Comparison of ENCODE assay signal across 16 mouse cellular contexts in genomic region chr14:46491601-46492000, GRCm38 (mm10).
DNase-seq lines count a peak whose midpoint lies in the region; ATAC-seq and TF ChIP-seq lines count a peak whose summit lies in the region.
"Had no signal": no experiment of that assay in that cellular context is flagged by ENCODE, and none has a peak within 500 bp of the region (broad histone marks: within the 10 kb centered on the region; RNA-seq: fewer than 3 reads in every experiment).

No protein-coding gene starts in this region.

- no peak for TF ChIP-seq POLR2A in liver, adult 2 months (IDR thresholded peaks at IDR 0.05; ENCODE audit: extremely low read depth, insufficient read depth, low read length)

- no peak for TF ChIP-seq EP300 in liver, postnatal 0 days (IDR thresholded peaks at IDR 0.05; ENCODE audit: low read depth)

- no peaks in the 10 kb centered on the region for H3K9me3 ChIP-seq in liver, postnatal 0 days (ENCODE audit: low read length)
- H3K9me3 ChIP-seq in lung, embryonic 14.5 days (ENCODE audit: low read depth, low read length), result no peaks in the 10 kb centered on the region
- H3K9me3 ChIP-seq in stomach, embryonic 15.5 days, result no peaks in the 10 kb centered on the region
- no peaks in the 10 kb centered on the region for H3K9me3 ChIP-seq in forebrain, embryonic 15.5 days
- H3K9me3 ChIP-seq: hindbrain, embryonic 13.5 days had no signal

- H3K27ac ChIP-seq in liver, adult 2 months (replicated peaks; ENCODE audit: insufficient read depth, low read depth, low read length), result no peak overlapping the region
- no peak overlapping the region for H3K27ac ChIP-seq in liver, postnatal 0 days (ENCODE audit: low read depth)
- no peak overlapping the region for H3K27ac ChIP-seq in lung, embryonic 14.5 days (ENCODE audit: low read depth)
- H3K27ac ChIP-seq in stomach, embryonic 15.5 days, result no peak overlapping the region
- no peak overlapping the region for H3K27ac ChIP-seq in forebrain, embryonic 15.5 days (replicated peaks)
- H3K27ac ChIP-seq: hindbrain, embryonic 13.5 days; macrophage had no signal

- no peak overlapping the region for H3K4me2 ChIP-seq in liver, postnatal 0 days (ENCODE audit: low read depth, low read length)
- H3K4me2 ChIP-seq in lung, embryonic 14.5 days, result 0 out of 2 replicates have a peak overlapping the region, but pooled peaks have one; percentile 5
- H3K4me2 ChIP-seq in stomach, embryonic 15.5 days, result no peak overlapping the region; the same call in 1 of the 2 replicates
- H3K4me2 ChIP-seq in forebrain, embryonic 15.5 days (replicated peaks), result no peak overlapping the region
- H3K4me2 ChIP-seq: hindbrain, embryonic 13.5 days had no signal

- H3K27me3 ChIP-seq in liver, adult 2 months (ENCODE audit: control insufficient read depth, insufficient read depth, low read length), result no peaks in the 10 kb centered on the region
- H3K27me3 ChIP-seq in liver, postnatal 0 days (ENCODE audit: insufficient read depth, low read length), result no peaks in the 10 kb centered on the region
- no peaks in the 10 kb centered on the region for H3K27me3 ChIP-seq in lung, embryonic 14.5 days (ENCODE audit: insufficient read depth, low read length)
- H3K27me3 ChIP-seq in stomach, embryonic 15.5 days (replicated peaks), result no peaks in the 10 kb centered on the region
- no peaks in the 10 kb centered on the region for H3K27me3 ChIP-seq in forebrain, embryonic 15.5 days
- H3K27me3 ChIP-seq: CH12.LX; hindbrain, embryonic 13.5 days; Patski had no signal

- H3K79me2 ChIP-seq in liver, adult 2 months (ENCODE audit: control insufficient read depth, insufficient read depth, low read length), result no peaks in the 10 kb centered on the region

- H3K9ac ChIP-seq in liver, adult 2 months (ENCODE audit: low read depth, low read length), result no peak overlapping the region
- H3K9ac ChIP-seq in liver, postnatal 0 days (replicated peaks), result no peak overlapping the region
- no peak overlapping the region for H3K9ac ChIP-seq in lung, embryonic 14.5 days
- peak overlapping the region; percentile 4; the same call in 1 of the 2 replicates for H3K9ac ChIP-seq in stomach, embryonic 15.5 days
- H3K9ac ChIP-seq in forebrain, embryonic 15.5 days (replicated peaks), result no peak overlapping the region
- H3K9ac ChIP-seq: hindbrain, embryonic 13.5 days had no signal

- H3K4me1 ChIP-seq in liver, adult 2 months (ENCODE audit: control insufficient read depth, insufficient read depth, low read length), result no peaks in the 10 kb centered on the region
- no peaks in the 10 kb centered on the region for H3K4me1 ChIP-seq in liver, postnatal 0 days (ENCODE audit: insufficient read depth)
- no peaks in the 10 kb centered on the region; the same call in 1 of the 2 replicates for H3K4me1 ChIP-seq in lung, embryonic 14.5 days (ENCODE audit: insufficient read depth)
- H3K4me1 ChIP-seq in stomach, embryonic 15.5 days, result no peaks in the 10 kb centered on the region; the same call in 1 of the 2 replicates
- no peaks in the 10 kb centered on the region for H3K4me1 ChIP-seq in forebrain, embryonic 15.5 days
- H3K4me1 ChIP-seq: hindbrain, embryonic 13.5 days had no signal

- TF ChIP-seq CTCF in liver, adult 2 months (IDR thresholded peaks at IDR 0.05; ENCODE audit: low read depth, low read length), result no peak
- no peak for TF ChIP-seq CTCF in liver, postnatal 0 days (IDR thresholded peaks at IDR 0.05; ENCODE audit: low read depth)
- no peak for TF ChIP-seq CTCF in lung, embryonic 14.5 days (IDR thresholded peaks at IDR 0.05; ENCODE audit: low read depth)

- DNase-seq in liver, adult 2 months (ENCODE audit: extremely low read depth, low read depth, low spot score), result peak; percentile 14
- DNase-seq in liver, postnatal 0 days, result no peak
- DNase-seq in forelimb bud, embryonic 11.5 days (ENCODE audit: low read depth, low spot score), result peak; percentile 33
- peak; percentile 92 for DNase-seq in lung, embryonic 14.5 days
- no peak for DNase-seq in spleen, postnatal 14 days (ENCODE audit: low spot score in 2 of 2)
- DNase-seq: cerebellum, postnatal 10 days; gastrocnemius, postnatal 25 days; right cerebral cortex, postnatal 14 days had no signal

- H3K36me3 ChIP-seq in liver, adult 2 months (ENCODE audit: control insufficient read depth, insufficient read depth, low read length), result no peaks in the 10 kb centered on the region
- no peaks in the 10 kb centered on the region for H3K36me3 ChIP-seq in liver, postnatal 0 days (replicated peaks; ENCODE audit: insufficient read depth, low read length)
- H3K36me3 ChIP-seq in lung, embryonic 14.5 days (ENCODE audit: insufficient read depth), result no peaks in the 10 kb centered on the region
- no peaks in the 10 kb centered on the region for H3K36me3 ChIP-seq in stomach, embryonic 15.5 days
- no peaks in the 10 kb centered on the region for H3K36me3 ChIP-seq in forebrain, embryonic 15.5 days
- H3K36me3 ChIP-seq: hindbrain, embryonic 13.5 days had no signal

- no peak for ATAC-seq in liver, postnatal 0 days
- ATAC-seq in lung, embryonic 14.5 days (ENCODE audit: insufficient read depth), result peak; percentile 95
- peak; percentile 58; the same call in 1 of the 2 replicates for ATAC-seq in stomach, embryonic 15.5 days (ENCODE audit: insufficient read depth, low FRiP score, low read depth)
- ATAC-seq in cerebellum, adult (ENCODE audit: insufficient number of reproducible peaks, low FRiP score, low TSS enrichment), result no peak
- no peak for ATAC-seq in forebrain, embryonic 15.5 days (replicated peaks)
- ATAC-seq: forebrain, embryonic 14.5 days; Patski had no signal

- 74% methylated on average over 9 of the region's 9 CpGs for WGBS in liver, adult 2 months
- WGBS in liver, postnatal 0 days (ENCODE audit: insufficient replicate concordance), result 40% methylated on average over 9 of the region's 9 CpGs
- WGBS in lung, embryonic 14.5 days, result 21% methylated on average over 9 of the region's 9 CpGs
- WGBS in stomach, embryonic 15.5 days, result 25% methylated on average over 9 of the region's 9 CpGs
- WGBS in forebrain, embryonic 15.5 days, result 71% methylated on average over 9 of the region's 9 CpGs

- H3K4me3 ChIP-seq in liver, adult 2 months (ENCODE audit: insufficient read depth, low read depth, low read length), result no peak overlapping the region
- no peak overlapping the region for H3K4me3 ChIP-seq in liver, postnatal 0 days (ENCODE audit: low read depth, low read length)
- no peak overlapping the region for H3K4me3 ChIP-seq in lung, embryonic 14.5 days (ENCODE audit: low read depth, low read length)
- H3K4me3 ChIP-seq in stomach, embryonic 15.5 days (replicated peaks), result no peak overlapping the region
- no peak overlapping the region for H3K4me3 ChIP-seq in forebrain, embryonic 15.5 days
- H3K4me3 ChIP-seq: hindbrain, embryonic 13.5 days had no signal

Comparison
In these comparisons a context has a peak if more than half of its experiments do, and no peak if none do; other contexts are left out.
1. DNase-seq: peak in liver, adult 2 months (single experiment), forelimb bud, embryonic 11.5 days (single experiment) and lung, embryonic 14.5 days (single experiment); none in liver, postnatal 0 days (single experiment) and spleen, postnatal 14 days (0 of 2).
2. ATAC-seq: peak in lung, embryonic 14.5 days (single experiment) and stomach, embryonic 15.5 days (single experiment); none in liver, postnatal 0 days (single experiment), cerebellum, adult (single experiment) and forebrain, embryonic 15.5 days (single experiment).